Mouse (Mus musculus) neural tube, embryonic 11.5 days (tissue): Measurements from ENCODE around the gene Ugt1a8. TPM values are rescaled to one million over a fixed set of nuclear protein-coding genes. Genes with fewer than 3 reads are reported as not detected.
"Not testable (repeated sequence)": the region's sequence is repeated elsewhere in the genome, so short reads cannot be mapped to it uniquely, and the experiment has no call there.

ENCODE experiments used
- ATAC-seq: fragments of 200-750 bp; cut with Nextera tagmentation; 2 replicates; pipeline ENCODE4 v1.8.0; 2017; ENCODE audit warnings: moderate number of reproducible peaks, mild to moderate bottlenecking, moderate TSS enrichment, moderate library complexity; ENCODE audit not compliant: insufficient read depth, low FRiP score, low TSS enrichment
- DNase-seq: peaks from one replicate; pipeline ENCODE4 v3.0.0-alpha.2; 2015; ENCODE audit warnings: low spot score
- H3K27ac ChIP-seq: fragments of 300-500 bp; sonication (generic); 2 replicates; pipeline ENCODE4 v1.5.1; 2014; ENCODE audit warnings: low read depth, mild to moderate bottlenecking, low read length
- H3K27me3 ChIP-seq: fragments of 300-500 bp; sonication (generic); 2 replicates; pipeline ENCODE4 v1.6.1; 2014; ENCODE audit warnings: mild to moderate bottlenecking, low read length, mixed read lengths; ENCODE audit not compliant: control insufficient read depth, insufficient read depth
- H3K36me3 ChIP-seq: fragments of 300-500 bp; sonication (generic); 2 replicates; pipeline ENCODE4 v1.6.1; 2014; ENCODE audit warnings: mild to moderate bottlenecking, low read length, moderate library complexity, mixed read lengths; ENCODE audit not compliant: control insufficient read depth, insufficient read depth
- H3K4me1 ChIP-seq: fragments of 300-500 bp; sonication (generic); 2 replicates; pipeline ENCODE4 v1.6.1; 2014; ENCODE audit warnings: low read length, mixed read lengths; ENCODE audit not compliant: control insufficient read depth, insufficient read depth
- H3K4me2 ChIP-seq: fragments of 300-500 bp; sonication (generic); 2 replicates; pipeline ENCODE4 v1.6.1; 2014; ENCODE audit warnings: low read depth, mild to moderate bottlenecking, moderate library complexity
- H3K4me3 ChIP-seq: fragments of 300-500 bp; sonication (generic); 2 replicates; pipeline ENCODE4 v1.5.1; 2014; ENCODE audit warnings: low read depth, low read length
- H3K9ac ChIP-seq: fragments of 300-500 bp; sonication (generic); 2 replicates; pipeline ENCODE4 v1.6.1; 2014; ENCODE audit warnings: mild to moderate bottlenecking, low read length
- H3K9me3 ChIP-seq: fragments of 300-500 bp; sonication (generic); 2 replicates; pipeline ENCODE4 v1.6.1; 2016; ENCODE audit warnings: low read length; ENCODE audit not compliant: control insufficient read depth
- WGBS: fragments of 180-500 bp; shearing (Covaris S2); extraction: QIAGEN DNeasy Blood & Tissue Kit; methylation state at CpG from one replicate; pipeline ENCODE4 v1.1.7; 2014; 5-methylcytosine and 5-hydroxymethylcytosine counted together
- polyA plus RNA-seq: library from polyadenylated mRNA; unstranded; fragments of >200 nt; fragmentation: Nextera tagmentation; extraction: Ambion mirVana; gene quantifications from 2 replicates; pipeline ENCODE4 v1.2.1, GENCODE M21; 2014

The Ugt1a8 gene
- polyA plus RNA-seq, 1 experiment from 2014 or later, result not detected

GRCm38 (mm10) chr1:88225301-88225700 is 137.7 kb downstream of the Ugt1a8 start:
- not testable (repeated sequence) for H3K9ac ChIP-seq, H3K27me3 ChIP-seq, H3K27ac ChIP-seq, DNase-seq, ATAC-seq, H3K36me3 ChIP-seq, H3K4me2 ChIP-seq, H3K4me3 ChIP-seq, H3K4me1 ChIP-seq
- H3K9me3 ChIP-seq, result peaks cover 51% of the 10 kb centered on the region
- 49% methylated on average over 2 of the region's 2 CpGs for WGBS

GRCm38 (mm10) chr1:88225741-88226140 is 138.1 kb downstream of the Ugt1a8 start:
- Histone ChIP-seq H3K9me3 (peaks cover 55% of the 10 kb centered on the region), H3K36me3 (no peaks in the 10 kb centered on the region), H3K4me1 (no peaks in the 10 kb centered on the region), H3K4me2 (no peak overlapping the region), H3K27me3 (no peaks in the 10 kb centered on the region), H3K9ac (no peak overlapping the region), H3K27ac (no peak overlapping the region), H3K4me3 (no peak overlapping the region)
- ATAC-seq (no peak), DNase-seq (no peak)

GRCm38 (mm10) chr1:88226670-88227379 is 139.2 kb downstream of the Ugt1a8 start, which contains the start of gene Mroh2a:
TSS of gene Mroh2a (plus strand) at chr1:88226986.
- Histone ChIP-seq H3K36me3 (no peaks in the 10 kb centered on the region), H3K4me3 (no peak within 1 kb of the TSS), H3K27me3 (no peaks in the 10 kb centered on the region), H3K9ac (no peak within 1 kb of the TSS), H3K4me2 (no peak within 1 kb of the TSS), H3K4me1 (no peaks in the 10 kb centered on the region), H3K9me3 (peaks cover 66% of the 10 kb centered on the region), H3K27ac (no peak within 1 kb of the TSS)
- ATAC-seq, result no peak
- no peak for DNase-seq
- 59% methylated on average over 5 of the region's 5 CpGs for WGBS

- 59% methylated on average over 2 of the region's 2 CpGs for whole genome bisulfite sequencing
- H3K9ac ChIP-seq, result no peak overlapping the region
- no peak for DNase-seq
- no peak overlapping the region for H3K4me3 ChIP-seq
- H3K4me2 ChIP-seq, result no peak overlapping the region
- no peak overlapping the region for H3K27ac ChIP-seq
- H3K36me3 ChIP-seq, result no peaks in the 10 kb centered on the region
- ATAC-seq, result no peak
- peaks cover 69% of the 10 kb centered on the region for H3K9me3 ChIP-seq
- H3K4me1 ChIP-seq, result no peaks in the 10 kb centered on the region
- H3K27me3 ChIP-seq, result no peaks in the 10 kb centered on the region
Observed at GRCm38 (mm10) chr1:88227482-88227881, 139.9 kb downstream of the Ugt1a8 start.

GRCm38 (mm10) chr1:88228121-88228520 is 140.5 kb downstream of the Ugt1a8 start:
- Histone ChIP-seq H3K9ac (no peak overlapping the region), H3K36me3 (no peaks in the 10 kb centered on the region), H3K4me3 (no peak overlapping the region), H3K27ac (no peak overlapping the region), H3K27me3 (no peaks in the 10 kb centered on the region), H3K4me1 (no peaks in the 10 kb centered on the region), H3K4me2 (no peak overlapping the region), H3K9me3 (peaks cover 75% of the 10 kb centered on the region)
- ATAC-seq, result no peak
- WGBS, result 70% methylated on average over 7 of the region's 7 CpGs
- DNase-seq, result no peak

GRCm38 (mm10) chr1:88229566-88229965 is 142.0 kb downstream of the Ugt1a8 start:
- WGBS, result 85% methylated on average over 3 of the region's 3 CpGs
- Histone ChIP-seq H3K9me3 (peaks cover 90% of the 10 kb centered on the region), H3K4me2 (no peak overlapping the region), H3K36me3 (no peaks in the 10 kb centered on the region), H3K9ac (no peak overlapping the region), H3K27ac (no peak overlapping the region), H3K27me3 (no peaks in the 10 kb centered on the region), H3K4me3 (no peak overlapping the region), H3K4me1 (no peaks in the 10 kb centered on the region)
- no peak for ATAC-seq
- no peak for DNase-seq

GRCm38 (mm10) chr1:88229986-88230385 is 142.4 kb downstream of the Ugt1a8 start:
- no peak overlapping the region for H3K9ac ChIP-seq
- WGBS, result 84% methylated on average over 5 of the region's 5 CpGs
- no peak overlapping the region for H3K4me2 ChIP-seq
- H3K4me1 ChIP-seq, result no peaks in the 10 kb centered on the region
- no peak overlapping the region for H3K4me3 ChIP-seq
- peaks cover 94% of the 10 kb centered on the region for H3K9me3 ChIP-seq
- H3K27ac ChIP-seq, result no peak overlapping the region
- H3K27me3 ChIP-seq, result no peaks in the 10 kb centered on the region
- H3K36me3 ChIP-seq, result no peaks in the 10 kb centered on the region
- no peak; the same call in 1 of the 2 replicates for ATAC-seq
- DNase-seq, result no peak

- Histone ChIP-seq H3K36me3 (no peaks in the 10 kb centered on the region), H3K4me1 (no peaks in the 10 kb centered on the region), H3K27ac (no peak overlapping the region), H3K4me2 (no peak overlapping the region), H3K27me3 (no peaks in the 10 kb centered on the region), H3K9me3 (peaks cover 96% of the 10 kb centered on the region), H3K4me3 (no peak overlapping the region), H3K9ac (no peak overlapping the region)
- DNase-seq (no peak), ATAC-seq (no peak)
- WGBS, result 71% methylated on average over 7 of the region's 7 CpGs
Observed at GRCm38 (mm10) chr1:88230421-88230820, 142.8 kb downstream of the Ugt1a8 start.
